Mouse (Mus musculus) embryonic facial prominence, embryonic 12.5 days (tissue): ENCODE results near the gene Gm10184. TPM values are rescaled to one million over a fixed set of nuclear protein-coding genes. Genes with fewer than 3 reads are reported as not detected.
"Not testable (repeated sequence)": the region's sequence is repeated elsewhere in the genome, so short reads cannot be mapped to it uniquely, and the experiment has no call there.

Experiments
- ATAC-seq: fragments of 200-750 bp; cut with Nextera tagmentation; 2 replicates; pipeline ENCODE4 v1.8.0; 2017; ENCODE audit not compliant: insufficient number of reproducible peaks, insufficient read depth, low FRiP score, low TSS enrichment
- H3K27ac ChIP-seq: fragments of 300-500 bp; sonication (generic); 2 replicates; pipeline ENCODE4 v1.5.1; 2016; ENCODE audit warnings: mild to moderate bottlenecking
- H3K27me3 ChIP-seq: fragments of 300-500 bp; sonication (generic); 2 replicates; pipeline ENCODE4 v1.6.1; 2016; ENCODE audit warnings: mild to moderate bottlenecking, moderate library complexity
- H3K36me3 ChIP-seq: fragments of 300-500 bp; sonication (generic); 2 replicates; pipeline ENCODE4 v1.6.1; 2016; ENCODE audit warnings: mild to moderate bottlenecking
- H3K4me1 ChIP-seq: fragments of 300-500 bp; sonication (generic); 2 replicates; pipeline ENCODE4 v1.6.1; 2016
- H3K4me2 ChIP-seq: fragments of 300-500 bp; sonication (generic); replicated peaks from 2 replicates; pipeline ENCODE4 v1.6.1; 2016; ENCODE audit warnings: mild to moderate bottlenecking, moderate library complexity
- H3K4me3 ChIP-seq: fragments of 300-500 bp; sonication (generic); 2 replicates; pipeline ENCODE4 v1.5.1; 2016; ENCODE audit warnings: mild to moderate bottlenecking
- H3K9ac ChIP-seq: fragments of 300-500 bp; sonication (generic); 2 replicates; pipeline ENCODE4 v1.6.1; 2016; ENCODE audit warnings: mild to moderate bottlenecking, moderate library complexity
- H3K9me3 ChIP-seq: fragments of 300-500 bp; sonication (generic); 2 replicates; pipeline ENCODE4 v1.6.1; 2016; ENCODE audit warnings: mild to moderate bottlenecking, moderate library complexity
- WGBS: fragments of 180-500 bp; shearing (Covaris S2); methylation state at CpG from one replicate; pipeline ENCODE4 v1.1.7; 2016; 5-methylcytosine and 5-hydroxymethylcytosine counted together
- polyA plus RNA-seq: library from polyadenylated mRNA; unstranded; fragments of >200 nt; fragmentation: Nextera tagmentation; extraction: Ambion mirVana; gene quantifications from 2 replicates; pipeline ENCODE4 v1.2.1, GENCODE M21; 2016

The Gm10184 gene
- 62.7 and 67.9 TPM in 2 replicates for polyA plus RNA-seq

GRCm38 (mm10) chr17:89910349-89910748, at the start of gene Gm10184:
Gm10184 (minus strand) TSS chr17:89910449.
- Histone ChIP-seq H3K4me2 (no peak within 1 kb of the TSS), H3K27me3 (no peaks in the 10 kb centered on the region), H3K4me3 (no peak within 1 kb of the TSS), H3K4me1 (no peaks in the 10 kb centered on the region), H3K27ac (no peak within 1 kb of the TSS), H3K9me3 (no peaks in the 10 kb centered on the region), H3K36me3 (no peaks in the 10 kb centered on the region), H3K9ac (no peak within 1 kb of the TSS)
- WGBS, result 94% methylated on average over 6 of the region's 6 CpGs
- no peak for ATAC-seq

DNA sequence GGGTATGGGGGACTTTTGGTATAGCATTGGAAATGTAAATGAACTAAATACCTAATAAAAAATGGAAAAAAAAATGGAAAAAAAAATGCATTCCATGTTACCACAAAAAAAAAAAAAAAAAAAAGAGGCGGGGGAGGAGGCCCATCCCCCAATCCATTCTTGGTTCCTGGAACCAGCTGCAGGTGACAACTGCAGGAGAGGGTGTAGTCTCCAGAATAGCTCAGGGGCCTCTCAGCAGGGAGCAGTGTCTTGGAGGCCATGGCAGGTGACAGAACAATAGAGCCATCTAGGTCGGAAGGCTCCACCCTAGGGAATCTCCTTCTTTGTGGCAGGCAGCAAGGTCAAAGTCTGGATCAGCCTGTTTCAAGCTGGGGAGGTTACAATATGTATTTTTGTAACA, 23.7 kb upstream of the Gm10184 start:
- H3K27ac ChIP-seq, result no peak overlapping the region
- H3K9me3 ChIP-seq, result no peaks in the 10 kb centered on the region
- H3K27me3 ChIP-seq, result no peaks in the 10 kb centered on the region
- H3K4me2 ChIP-seq, result no peak overlapping the region
- H3K36me3 ChIP-seq, result no peaks in the 10 kb centered on the region
- H3K9ac ChIP-seq, result no peak overlapping the region
- ATAC-seq, result no peak
- H3K4me1 ChIP-seq, result no peaks in the 10 kb centered on the region
- WGBS, result 69% methylated on average over 1 of the region's 2 CpGs
- no peak overlapping the region for H3K4me3 ChIP-seq

DNA sequence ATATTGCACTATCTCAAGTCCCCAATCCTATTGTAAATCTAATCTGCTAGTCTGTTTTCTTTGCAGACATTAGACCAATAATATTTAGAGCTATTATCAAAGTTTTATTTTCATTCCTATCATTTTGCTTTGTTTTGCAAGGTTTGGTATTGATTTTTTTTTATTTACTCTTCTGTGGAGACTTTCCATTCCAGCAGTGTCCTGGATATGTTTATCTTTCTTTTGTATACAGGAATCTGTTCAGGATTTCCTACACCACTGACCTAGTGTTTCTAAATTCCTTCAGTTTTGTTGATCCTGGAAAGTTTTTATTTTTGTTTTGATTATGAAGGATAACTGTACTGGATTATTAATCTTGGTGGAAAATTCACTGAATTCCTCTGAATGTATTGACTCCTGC, 2.6 kb downstream of the Gm10184 start:
- Histone ChIP-seq H3K9me3 (no peaks in the 10 kb centered on the region), H3K27ac (no peak overlapping the region), H3K9ac (no peak overlapping the region), H3K27me3 (no peaks in the 10 kb centered on the region), H3K4me3 (no peak overlapping the region), H3K4me2 (no peak overlapping the region), H3K4me1 (no peaks in the 10 kb centered on the region), H3K36me3 (no peaks in the 10 kb centered on the region)
- no peak for ATAC-seq

DNA sequence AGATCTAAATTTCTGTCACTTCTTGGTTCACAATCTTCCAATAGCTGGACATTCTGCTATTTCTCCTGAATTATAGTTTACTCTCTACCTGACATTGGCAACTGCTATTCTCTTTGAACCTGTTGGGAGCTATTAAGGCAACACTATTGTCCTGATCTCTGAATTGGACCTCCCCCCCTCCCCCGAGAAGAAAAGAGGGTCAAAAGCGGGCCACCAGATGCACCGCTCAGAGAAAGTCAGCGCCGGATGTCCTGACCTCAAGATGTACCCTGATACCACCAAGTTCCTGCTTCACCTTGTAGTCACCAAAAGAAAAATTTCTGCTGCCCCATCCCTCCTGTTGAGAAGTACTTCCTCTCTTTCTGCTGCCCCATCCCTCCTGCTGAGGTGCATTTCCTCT, 5.5 kb downstream of the Gm10184 start:
- 92% methylated on average over 5 of the region's 5 CpGs for WGBS
- H3K4me1 ChIP-seq, H3K27ac ChIP-seq, H3K27me3 ChIP-seq, H3K4me3 ChIP-seq, H3K4me2 ChIP-seq, H3K36me3 ChIP-seq, H3K9me3 ChIP-seq, H3K9ac ChIP-seq, ATAC-seq: not testable (repeated sequence)

DNA sequence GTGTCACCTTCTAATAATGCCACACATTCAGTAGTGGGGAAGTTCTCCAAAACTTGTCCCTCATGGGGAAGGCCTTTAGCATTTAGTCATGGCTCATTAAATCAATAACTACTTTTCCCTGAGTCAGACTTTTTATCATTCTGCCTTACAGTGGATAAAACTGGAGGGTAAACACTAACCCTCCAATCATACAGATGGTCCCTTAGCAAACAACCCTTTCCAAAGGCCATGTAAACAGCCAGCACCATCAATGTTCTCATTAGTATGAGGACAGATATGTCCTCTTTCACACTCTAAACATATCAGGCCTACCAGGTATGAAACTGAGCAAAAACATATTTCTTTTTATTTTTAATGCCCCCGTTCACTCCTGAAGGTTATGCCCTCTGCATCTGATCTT, 7.5 kb downstream of the Gm10184 start:
- Histone ChIP-seq H3K4me3 (no peak overlapping the region), H3K27ac (no peak overlapping the region), H3K4me1 (no peaks in the 10 kb centered on the region), H3K36me3 (no peaks in the 10 kb centered on the region), H3K9me3 (no peaks in the 10 kb centered on the region), H3K27me3 (no peaks in the 10 kb centered on the region), H3K9ac (no peak overlapping the region), H3K4me2 (no peak overlapping the region)
- no peak for ATAC-seq
- 94% methylated on average over 1 of the region's 1 CpGs for WGBS

GRCm38 (mm10) chr17:89900610-89901009, 9.6 kb downstream of the Gm10184 start:
- Histone ChIP-seq H3K27me3 (no peaks in the 10 kb centered on the region), H3K36me3 (no peaks in the 10 kb centered on the region), H3K27ac (no peak overlapping the region), H3K4me3 (no peak overlapping the region), H3K9me3 (no peaks in the 10 kb centered on the region), H3K4me1 (no peaks in the 10 kb centered on the region), H3K9ac (no peak overlapping the region), H3K4me2 (no peak overlapping the region)
- no peak for ATAC-seq
- WGBS, result 53% methylated on average over 7 of the region's 7 CpGs

- no peak overlapping the region for H3K9ac ChIP-seq
- WGBS, result 64% methylated on average over 3 of the region's 3 CpGs
- H3K4me1 ChIP-seq, result no peaks in the 10 kb centered on the region
- H3K4me2 ChIP-seq, result no peak overlapping the region
- H3K27ac ChIP-seq, result no peak overlapping the region
- H3K27me3 ChIP-seq, result no peaks in the 10 kb centered on the region
- ATAC-seq, result no peak
- H3K4me3 ChIP-seq, result no peak overlapping the region
- H3K9me3 ChIP-seq, result no peaks in the 10 kb centered on the region
- H3K36me3 ChIP-seq, result no peaks in the 10 kb centered on the region
Observed at GRCm38 (mm10) chr17:89899813-89900212, 10.4 kb downstream of the Gm10184 start.

DNA sequence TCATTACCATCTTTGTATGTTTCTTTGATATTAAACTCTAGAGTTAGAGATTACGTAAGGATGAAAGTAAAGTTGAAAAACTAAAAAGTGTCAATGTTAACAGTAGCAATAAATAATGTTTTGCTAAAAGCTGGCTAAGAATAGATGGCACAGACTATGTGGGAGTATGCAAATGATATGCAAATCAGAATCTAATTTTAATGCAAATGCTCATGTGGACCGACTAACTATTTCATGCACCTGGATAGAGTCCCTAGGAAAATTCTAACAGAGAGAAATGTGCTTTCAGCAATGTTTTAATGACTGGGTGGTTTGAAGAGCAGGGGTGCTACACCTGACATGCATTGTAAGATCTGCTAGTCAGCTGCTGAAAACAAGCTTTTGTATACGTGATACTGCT, 45.3 kb downstream of the Gm10184 start:
- no peaks in the 10 kb centered on the region for H3K27me3 ChIP-seq
- WGBS, result 79% methylated on average over 3 of the region's 3 CpGs
- no peaks in the 10 kb centered on the region for H3K4me1 ChIP-seq
- H3K9ac ChIP-seq, result no peak overlapping the region
- no peak for ATAC-seq
- no peaks in the 10 kb centered on the region for H3K36me3 ChIP-seq
- no peak overlapping the region for H3K4me2 ChIP-seq
- H3K27ac ChIP-seq, result no peak overlapping the region
- no peak overlapping the region for H3K4me3 ChIP-seq
- H3K9me3 ChIP-seq, result no peaks in the 10 kb centered on the region
